ENCODE assay signal across 8 mouse cellular contexts in the genomic region with DNA sequence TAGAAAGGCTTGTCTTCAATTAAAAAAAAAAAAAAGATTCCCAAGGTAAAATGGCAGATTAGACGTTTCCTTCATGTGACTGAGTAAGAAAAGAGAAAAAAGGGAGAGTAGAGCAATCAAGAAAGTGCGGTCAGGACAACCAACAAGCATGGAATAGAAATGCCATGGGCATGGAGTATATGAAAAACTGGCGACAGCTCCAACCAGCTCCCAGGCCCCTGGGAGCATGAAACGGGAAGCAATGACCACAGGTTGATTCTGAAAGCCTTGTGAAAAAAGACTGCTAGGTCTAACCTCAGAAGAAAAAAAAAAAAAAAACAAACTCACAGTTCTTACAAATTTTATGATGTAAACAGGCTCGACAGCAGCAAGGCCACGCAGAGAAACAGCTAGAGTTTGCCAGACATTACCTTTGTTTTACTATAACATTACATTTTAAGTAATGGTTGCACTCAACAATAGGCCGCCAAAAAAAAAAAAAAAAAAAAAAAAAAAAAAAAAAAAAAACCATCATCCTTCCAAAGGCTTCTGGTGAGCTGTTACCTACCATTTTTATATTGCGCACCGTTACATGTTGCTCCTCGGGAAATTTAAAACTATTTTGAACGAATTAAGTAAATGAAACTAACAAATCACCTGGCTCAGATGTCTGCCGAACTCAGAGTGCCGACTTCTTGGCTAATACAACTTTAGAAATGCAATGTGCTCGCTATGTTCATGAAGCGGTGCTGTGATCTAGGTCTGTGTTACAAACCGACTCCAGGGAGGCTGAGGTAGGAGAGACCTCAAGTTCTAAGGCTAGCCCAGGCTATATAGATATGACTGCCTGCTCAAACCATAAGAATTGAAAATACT. TPM values are rescaled to one million over a fixed set of nuclear protein-coding genes. Genes with fewer than 3 reads are reported as not detected.
A peak's percentile ranks its signal among the peaks of the same experiment; 100 is the strongest.
DNase-seq lines count a peak whose midpoint lies in the region; ATAC-seq and TF ChIP-seq lines count a peak whose summit lies in the region.

No protein-coding gene starts in this region.

- no peaks in the 10 kb centered on the region for H3K9me3 ChIP-seq in forebrain, embryonic 15.5 days
- no peaks in the 10 kb centered on the region for H3K9me3 ChIP-seq in liver, embryonic 13.5 days (replicated peaks)

- peak; percentile 23; the same call in 1 of the 2 replicates for ATAC-seq in forebrain, embryonic 15.5 days (replicated peaks)
- peak; percentile 38 for ATAC-seq in liver, embryonic 13.5 days (ENCODE audit: low read depth)

- no peak overlapping the region for H3K27ac ChIP-seq in left cerebral cortex, adult 2 months
- H3K27ac ChIP-seq in bone marrow, adult 2 months (ENCODE audit: control insufficient read depth, insufficient read depth, low read depth, low read length, poor library complexity), result no peak overlapping the region
- H3K27ac ChIP-seq in forebrain, embryonic 15.5 days (replicated peaks), result peak overlapping the region; percentile 100
- peak overlapping the region; percentile 97 for H3K27ac ChIP-seq in liver, embryonic 13.5 days

- 10% methylated on average over 16 of the region's 16 CpGs for WGBS in bone marrow, adult 2 months
- WGBS in forebrain, embryonic 15.5 days, result 25% methylated on average over 16 of the region's 16 CpGs
- WGBS in liver, embryonic 13.5 days (ENCODE audit: insufficient replicate concordance), result 23% methylated on average over 16 of the region's 16 CpGs

- H3K9ac ChIP-seq in forebrain, embryonic 15.5 days (replicated peaks), result peak overlapping the region; percentile 97
- H3K9ac ChIP-seq in liver, embryonic 13.5 days, result peak overlapping the region; percentile 92

- peak overlapping the region; percentile 66 for H3K4me2 ChIP-seq in forebrain, embryonic 15.5 days (replicated peaks)
- peak overlapping the region; percentile 85 for H3K4me2 ChIP-seq in liver, embryonic 13.5 days

- TF ChIP-seq POLR2A in bone marrow, adult 2 months (IDR thresholded peaks at IDR 0.05; ENCODE audit: borderline replicate concordance, control insufficient read depth, low read depth, low read length), result no peak

- H3K36me3 ChIP-seq in forebrain, embryonic 15.5 days, result no peaks in the 10 kb centered on the region
- no peaks in the 10 kb centered on the region for H3K36me3 ChIP-seq in liver, embryonic 13.5 days

- TF ChIP-seq CTCF in left cerebral cortex, adult 2 months (IDR thresholded peaks at IDR 0.05), result no peak
- no peak for TF ChIP-seq CTCF in bone marrow, adult 2 months (IDR thresholded peaks at IDR 0.05; ENCODE audit: control insufficient read depth, insufficient read depth, low read length)

- DNase-seq in left cerebral cortex, adult 2 months (ENCODE audit: extremely low spot score in 1 of 2, low spot score in 2 of 2), result no peak
- no peak for DNase-seq in left cerebral cortex, postnatal 36 days (ENCODE audit: low spot score in 2 of 2)
- DNase-seq in liver, embryonic 13.5 days, result peak; percentile 24
- DNase-seq in yolk sac, embryonic 10.5 days (ENCODE audit: low spot score), result peak; percentile 15
- no peak for DNase-seq in left cerebral cortex, postnatal 4 days
- no peak for DNase-seq in gastrocnemius, adult 8-10 months (ENCODE audit: low spot score in 2 of 2)

- H3K4me1 ChIP-seq in bone marrow, adult 2 months (ENCODE audit: control insufficient read depth, insufficient read depth, low read length), result no peaks in the 10 kb centered on the region
- H3K4me1 ChIP-seq in forebrain, embryonic 15.5 days, result peaks cover 16% of the 10 kb centered on the region
- peaks cover 24% of the 10 kb centered on the region for H3K4me1 ChIP-seq in liver, embryonic 13.5 days (replicated peaks)

- intact Hi-C loops in left cerebral cortex, adult 2 months (cut with DNase I), result no loop called here
- intact Hi-C loops in left cerebral cortex, postnatal 36 days (cut with DNase I), result no loop called here
- intact Hi-C loops in left cerebral cortex, postnatal 4 days (cut with DNase I), result no loop called here

- peak overlapping the region; percentile 95 for H3K4me3 ChIP-seq in left cerebral cortex, adult 2 months
- peak overlapping the region; percentile 66 for H3K4me3 ChIP-seq in bone marrow, adult 2 months (replicated peaks; ENCODE audit: control insufficient read depth, low read depth, low read length)
- peak overlapping the region; percentile 83 for H3K4me3 ChIP-seq in forebrain, embryonic 15.5 days
- H3K4me3 ChIP-seq in liver, embryonic 13.5 days (replicated peaks), result peak overlapping the region; percentile 90

- no peaks in the 10 kb centered on the region for H3K27me3 ChIP-seq in forebrain, embryonic 15.5 days
- no peaks in the 10 kb centered on the region for H3K27me3 ChIP-seq in liver, embryonic 13.5 days

RNA-seq across cellular contexts. Expression of a gene that starts 1.4 kb away (rescaled TPM):
- 10 to 100 TPM; 31.6 to 37.1 TPM for total RNA-seq in left cerebral cortex, adult 2 months (2021)
- 10 to 100 TPM; 33.5 to 37.8 TPM for total RNA-seq in left cerebral cortex, postnatal 36 days (2021)
- polyA plus RNA-seq in bone marrow, adult 2 months (2011; ENCODE audit: insufficient read depth, insufficient read length, low replicate concordance, missing spikeins), result 2.1 and 4.7 TPM in 2 replicates
- polyA plus RNA-seq in forebrain, embryonic 15.5 days (2015; fragmentation: Nextera tagmentation; extraction: Ambion mirVana), result 40.8 and 47.6 TPM in 2 replicates
- polyA plus RNA-seq in liver, embryonic 13.5 days (2015; fragmentation: Nextera tagmentation; extraction: Ambion mirVana), result 11.6 and 16.3 TPM in 2 replicates
- 10 to 100 TPM; 18.4 to 21.0 TPM for total RNA-seq in left cerebral cortex, postnatal 4 days (2021)
- total RNA-seq in gastrocnemius, adult 8-10 months (2022), result 1 to 10 TPM; 2.8 to 4.7 (median 3.7) TPM

Comparison
In these comparisons a context has a peak if more than half of its experiments do, and no peak if none do; other contexts are left out.
1. DNase-seq: peak in liver, embryonic 13.5 days (single experiment) and yolk sac, embryonic 10.5 days (single experiment); none in left cerebral cortex, adult 2 months (0 of 2), left cerebral cortex, postnatal 36 days (0 of 2), left cerebral cortex, postnatal 4 days (single experiment) and gastrocnemius, adult 8-10 months (0 of 2).
2. H3K27ac ChIP-seq: peak in forebrain, embryonic 15.5 days (single experiment) and liver, embryonic 13.5 days (single experiment); none in left cerebral cortex, adult 2 months (single experiment) and bone marrow, adult 2 months (single experiment).
3. Peak in every context shown above with its lines, with median percentiles within 50 percentile points of each other: H3K4me3 ChIP-seq.